Mouse (Mus musculus): ENCODE measurements at regions not wholly inside any gene's neighbourhood (a gene's known extent, or its start where the extent isn't known, plus 50 kb on each side); places are given as distances from the start of the nearest gene placed in this dataset.

- no peak for DNase-seq (ENCODE audit: low spot score in 2 of 2)
These were observed 517.5 kb upstream of the Adamts16 start for GRCm38 (mm10) chr13:71359112-71359511.

GRCm38 (mm10) chr13:71350787-71351186, 509.2 kb upstream of the Adamts16 start:
- no peak for DNase-seq (ENCODE audit: low spot score in 2 of 2)

- DNase-seq (ENCODE audit: low spot score in 2 of 2), result no peak
These were observed 501.3 kb upstream of the Adamts16 start for GRCm38 (mm10) chr13:71342921-71343320.

- DNase-seq (ENCODE audit: low spot score in 2 of 2), result no peak
These were observed 497.1 kb upstream of the Adamts16 start for GRCm38 (mm10) chr13:71338700-71339099.

GRCm38 (mm10) chr13:71334925-71335324, 493.3 kb upstream of the Adamts16 start:
- no peak for DNase-seq (ENCODE audit: low spot score in 2 of 2)

GRCm38 (mm10) chr13:71333146-71333545, 491.5 kb upstream of the Adamts16 start:
- DNase-seq (ENCODE audit: low spot score in 2 of 2), result no peak

GRCm38 (mm10) chr13:71330321-71330720, 488.7 kb upstream of the Adamts16 start:
- no peak for DNase-seq (ENCODE audit: low spot score in 2 of 2)

- DNase-seq (ENCODE audit: low spot score in 2 of 2), result no peak
These were observed 486.5 kb upstream of the Adamts16 start for GRCm38 (mm10) chr13:71327802-71328753.

- DNase-seq (ENCODE audit: low spot score in 2 of 2), result no peak
These were observed 478.9 kb upstream of the Adamts16 start for GRCm38 (mm10) chr13:71320489-71320888.

GRCm38 (mm10) chr13:71303956-71304355, 462.3 kb upstream of the Adamts16 start:
- no peak for DNase-seq (ENCODE audit: low spot score in 2 of 2)

- DNase-seq (ENCODE audit: low spot score in 2 of 2), result no peak
These were observed 434.4 kb upstream of the Adamts16 start for GRCm38 (mm10) chr13:71275991-71276390.

GRCm38 (mm10) chr13:71274139-71274538, 432.5 kb upstream of the Adamts16 start:
- no peak for DNase-seq (ENCODE audit: low spot score in 2 of 2)

- no peak for DNase-seq (ENCODE audit: low spot score in 2 of 2)
These were observed 431.9 kb upstream of the Adamts16 start for GRCm38 (mm10) chr13:71273485-71273884.

- no peak for DNase-seq (ENCODE audit: low spot score in 2 of 2)
These were observed 431.5 kb upstream of the Adamts16 start for GRCm38 (mm10) chr13:71273067-71273466.

- no peak for DNase-seq (ENCODE audit: low spot score in 2 of 2)
These were observed 430.8 kb upstream of the Adamts16 start for GRCm38 (mm10) chr13:71272431-71272830.

GRCm38 (mm10) chr13:71271727-71272418, 430.3 kb upstream of the Adamts16 start:
- DNase-seq (ENCODE audit: low spot score in 2 of 2), result no peak

GRCm38 (mm10) chr13:71270370-71270769, 428.8 kb upstream of the Adamts16 start:
- DNase-seq (ENCODE audit: low spot score in 2 of 2), result no peak

GRCm38 (mm10) chr13:71269496-71269895, 427.9 kb upstream of the Adamts16 start:
- no peak for DNase-seq (ENCODE audit: low spot score in 2 of 2)

GRCm38 (mm10) chr13:71263315-71263878, 421.8 kb upstream of the Adamts16 start:
- DNase-seq (ENCODE audit: low spot score in 2 of 2), result no peak

GRCm38 (mm10) chr13:71262575-71263295, 421.1 kb upstream of the Adamts16 start:
- DNase-seq (ENCODE audit: low spot score in 2 of 2), result no peak

- no peak for DNase-seq (ENCODE audit: low spot score in 2 of 2)
These were observed 412.4 kb upstream of the Adamts16 start for GRCm38 (mm10) chr13:71254016-71254415.

Data from thymus, postnatal 10 days (tissue).